Mouse (Mus musculus): ENCODE measurements around the gene Syde2. TPM values are rescaled to one million over a fixed set of nuclear protein-coding genes. Genes with fewer than 3 reads are reported as not detected.
"Not testable (repeated sequence)": the region's sequence is repeated elsewhere in the genome, so short reads cannot be mapped to it uniquely, and the experiment has no call there.

Syde2 gene
- polyA plus RNA-seq, 2 experiments, result 0.69 to 0.79 TPM

GRCm38 (mm10) chr3:145991130-145991529 is 3.5 kb downstream of the Syde2 start:
- Histone ChIP-seq H3K4me2 (ENCODE audit: low read depth) (no peak overlapping the region), H3K36me3 (replicated peaks; ENCODE audit: control insufficient read depth, insufficient read depth, low read depth) (no peaks in the 10 kb centered on the region), H3K4me3 (ENCODE audit: insufficient read depth in 1 of 2, low read depth in 2 of 2, low read length in 2 of 2) (no peak overlapping the region), H3K27ac (no peak overlapping the region), H3K27me3 (ENCODE audit: control insufficient read depth, insufficient read depth, low read length) (peaks cover 26% of the 10 kb centered on the region), H3K4me1 (replicated peaks; ENCODE audit: control insufficient read depth in 2 of 2, insufficient read depth in 2 of 2, low read length in 1 of 2) (0 out of 4 replicates have a peak, but pooled peaks cover 0 to 2% of the 10 kb centered on the region in 2 experiments), H3K9ac (replicated peaks) (no peak overlapping the region), H3K9me3 (ENCODE audit: control insufficient read depth, low read length) (no peaks in the 10 kb centered on the region)
- DNase-seq (ENCODE audit: low read depth in 3 of 3, low spot score in 3 of 3), result no peak
- TF ChIP-seq EP300 (IDR thresholded peaks at IDR 0.05; ENCODE audit: low read depth) (no peak), CTCF (IDR thresholded peaks at IDR 0.05; ENCODE audit: low read depth) (no peak)
- WGBS (ENCODE audit: insufficient replicate concordance), result 82% methylated on average over 13 of the region's 13 CpGs
- ATAC-seq (ENCODE audit: insufficient read depth), result no peak

GRCm38 (mm10) chr3:145991976-145992730 is 4.5 kb downstream of the Syde2 start:
- no peak for TF ChIP-seq CTCF (IDR thresholded peaks at IDR 0.05; ENCODE audit: low read depth)
- no peak for TF ChIP-seq EP300 (IDR thresholded peaks at IDR 0.05; ENCODE audit: low read depth)
- Histone ChIP-seq H3K27me3 (ENCODE audit: control insufficient read depth, insufficient read depth, low read length) (peaks cover 17% of the 10 kb centered on the region), H3K27ac (no peak overlapping the region), H3K4me1 (replicated peaks; ENCODE audit: control insufficient read depth in 2 of 2, insufficient read depth in 2 of 2, low read length in 1 of 2) (0 out of 4 replicates have a peak, but pooled peaks cover 0 to 2% of the 10 kb centered on the region in 2 experiments), H3K9ac (replicated peaks) (no peak overlapping the region), H3K36me3 (replicated peaks; ENCODE audit: control insufficient read depth, insufficient read depth, low read depth) (no peaks in the 10 kb centered on the region), H3K4me2 (ENCODE audit: low read depth) (no peak overlapping the region), H3K9me3 (ENCODE audit: control insufficient read depth, low read length) (no peaks in the 10 kb centered on the region), H3K4me3 (ENCODE audit: insufficient read depth in 1 of 2, low read depth in 2 of 2, low read length in 2 of 2) (no peak overlapping the region)
- DNase-seq (ENCODE audit: low read depth in 3 of 3, low spot score in 3 of 3) (no peak), ATAC-seq (ENCODE audit: insufficient read depth) (no peak)
- WGBS (ENCODE audit: insufficient replicate concordance), result 70% methylated on average over 10 of the region's 10 CpGs

DNA sequence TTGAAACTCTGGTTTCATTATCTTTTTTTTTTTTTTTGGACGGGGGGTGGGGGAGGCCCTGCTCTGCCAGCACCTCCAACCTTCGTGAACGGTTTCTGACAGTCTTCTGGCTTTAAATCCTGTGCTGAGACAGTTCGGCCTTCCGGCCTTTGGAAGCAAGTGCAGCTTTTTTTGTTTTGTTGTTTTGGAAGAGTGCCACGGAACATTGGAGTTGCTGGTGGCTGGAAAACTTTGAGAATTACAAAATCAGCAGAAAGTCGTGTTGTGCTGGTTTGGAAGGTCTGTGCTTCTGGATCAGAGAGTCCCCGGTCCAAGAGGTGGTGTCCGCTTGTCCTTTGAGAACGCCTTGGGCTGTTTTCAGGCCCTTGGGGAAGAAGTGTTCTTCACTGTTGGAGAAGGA is 5.1 kb downstream of the Syde2 start:
- H3K4me2 ChIP-seq (ENCODE audit: low read depth), result no peak overlapping the region
- no peak overlapping the region for H3K4me3 ChIP-seq (ENCODE audit: insufficient read depth in 1 of 2, low read depth in 2 of 2, low read length in 2 of 2)
- peaks cover 11% of the 10 kb centered on the region for H3K27me3 ChIP-seq (ENCODE audit: control insufficient read depth, insufficient read depth, low read length)
- TF ChIP-seq CTCF (IDR thresholded peaks at IDR 0.05; ENCODE audit: low read depth) (no peak), EP300 (IDR thresholded peaks at IDR 0.05; ENCODE audit: low read depth) (no peak)
- 0 out of 4 replicates have a peak, but pooled peaks cover 0 to 2% of the 10 kb centered on the region in 2 experiments for H3K4me1 ChIP-seq (replicated peaks; ENCODE audit: control insufficient read depth in 2 of 2, insufficient read depth in 2 of 2, low read length in 1 of 2)
- no peaks in the 10 kb centered on the region for H3K36me3 ChIP-seq (replicated peaks; ENCODE audit: control insufficient read depth, insufficient read depth, low read depth)
- 66% methylated on average over 10 of the region's 10 CpGs for WGBS (ENCODE audit: insufficient replicate concordance)
- no peaks in the 10 kb centered on the region for H3K9me3 ChIP-seq (ENCODE audit: control insufficient read depth, low read length)
- H3K9ac ChIP-seq (replicated peaks), result no peak overlapping the region
- no peak for ATAC-seq (ENCODE audit: insufficient read depth)
- no peak overlapping the region for H3K27ac ChIP-seq
- no peak for DNase-seq (ENCODE audit: low read depth in 3 of 3, low spot score in 3 of 3)

DNA sequence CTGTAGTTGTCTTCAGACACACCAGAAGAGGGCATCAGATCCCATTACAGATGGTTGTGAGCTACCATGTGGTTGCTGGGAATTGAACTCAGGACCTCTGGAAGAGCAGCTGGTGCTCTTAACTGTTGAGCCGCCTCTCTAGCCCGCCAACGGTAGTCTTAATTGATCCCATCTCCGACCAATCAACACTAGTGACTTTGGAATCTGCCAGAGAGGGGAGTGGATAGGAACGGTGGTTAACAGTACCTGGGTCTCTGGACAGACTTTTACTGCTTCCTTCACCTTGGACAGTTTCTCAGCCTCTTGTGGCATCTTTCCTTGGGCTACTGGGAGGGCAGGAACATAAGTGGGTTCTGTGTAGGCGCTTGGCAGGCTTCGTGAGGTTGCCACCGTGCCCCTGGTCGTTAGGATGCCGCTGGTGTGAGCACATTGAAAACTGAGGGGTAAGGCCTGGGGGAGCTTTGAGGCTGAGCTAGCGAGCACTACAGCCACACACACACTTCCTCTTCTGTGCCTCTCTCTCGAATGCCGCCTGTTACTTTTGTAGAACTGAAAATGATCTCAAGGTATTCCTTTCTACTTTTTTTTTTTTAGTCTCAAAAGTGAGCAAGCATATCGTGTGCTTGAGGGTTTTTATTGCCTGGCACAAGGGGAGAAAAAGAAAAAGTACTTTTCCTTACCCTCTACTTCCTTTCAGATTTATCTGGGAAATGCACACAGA is 6.0 kb downstream of the Syde2 start:
- H3K4me3 ChIP-seq (ENCODE audit: insufficient read depth in 1 of 2, low read depth in 2 of 2, low read length in 2 of 2), result no peak overlapping the region
- H3K36me3 ChIP-seq (replicated peaks; ENCODE audit: control insufficient read depth, insufficient read depth, low read depth), result no peaks in the 10 kb centered on the region
- H3K4me1 ChIP-seq (replicated peaks; ENCODE audit: control insufficient read depth in 2 of 2, insufficient read depth in 2 of 2, low read length in 1 of 2), result 0 out of 4 replicates have a peak, but pooled peaks cover 0 to 2% of the 10 kb centered on the region in 2 experiments
- 56% methylated on average over 14 of the region's 14 CpGs for WGBS (ENCODE audit: insufficient replicate concordance)
- ATAC-seq (ENCODE audit: insufficient read depth) (no peak), DNase-seq (ENCODE audit: low read depth in 3 of 3, low spot score in 3 of 3) (no peak)
- H3K9ac ChIP-seq (replicated peaks), result no peak overlapping the region
- TF ChIP-seq EP300 (IDR thresholded peaks at IDR 0.05; ENCODE audit: low read depth) (no peak), CTCF (IDR thresholded peaks at IDR 0.05; ENCODE audit: low read depth) (no peak)
- no peak overlapping the region for H3K4me2 ChIP-seq (ENCODE audit: low read depth)
- peaks cover 3% of the 10 kb centered on the region for H3K27me3 ChIP-seq (ENCODE audit: control insufficient read depth, insufficient read depth, low read length)
- no peaks in the 10 kb centered on the region for H3K9me3 ChIP-seq (ENCODE audit: control insufficient read depth, low read length)
- no peak overlapping the region for H3K27ac ChIP-seq

GRCm38 (mm10) chr3:145995489-145995888 is 7.8 kb downstream of the Syde2 start:
- Histone ChIP-seq H3K4me2 (ENCODE audit: low read depth) (no peak overlapping the region), H3K4me3 (ENCODE audit: insufficient read depth in 1 of 2, low read depth in 2 of 2, low read length in 2 of 2) (no peak overlapping the region), H3K9ac (replicated peaks) (no peak overlapping the region), H3K27ac (no peak overlapping the region), H3K9me3 (ENCODE audit: control insufficient read depth, low read length) (no peaks in the 10 kb centered on the region), H3K36me3 (replicated peaks; ENCODE audit: control insufficient read depth, insufficient read depth, low read depth) (no peaks in the 10 kb centered on the region), H3K27me3 (ENCODE audit: control insufficient read depth, insufficient read depth, low read length) (no peaks in the 10 kb centered on the region), H3K4me1 (replicated peaks; ENCODE audit: control insufficient read depth in 2 of 2, insufficient read depth in 2 of 2, low read length in 1 of 2) (0 out of 4 replicates have a peak, but pooled peaks cover 0 to 2% of the 10 kb centered on the region in 2 experiments)
- no peak for TF ChIP-seq CTCF (IDR thresholded peaks at IDR 0.05; ENCODE audit: low read depth)
- 64% methylated on average over 5 of the region's 5 CpGs for WGBS (ENCODE audit: insufficient replicate concordance)
- no peak for DNase-seq (ENCODE audit: low read depth in 3 of 3, low spot score in 3 of 3)
- no peak for ATAC-seq (ENCODE audit: insufficient read depth)

DNA sequence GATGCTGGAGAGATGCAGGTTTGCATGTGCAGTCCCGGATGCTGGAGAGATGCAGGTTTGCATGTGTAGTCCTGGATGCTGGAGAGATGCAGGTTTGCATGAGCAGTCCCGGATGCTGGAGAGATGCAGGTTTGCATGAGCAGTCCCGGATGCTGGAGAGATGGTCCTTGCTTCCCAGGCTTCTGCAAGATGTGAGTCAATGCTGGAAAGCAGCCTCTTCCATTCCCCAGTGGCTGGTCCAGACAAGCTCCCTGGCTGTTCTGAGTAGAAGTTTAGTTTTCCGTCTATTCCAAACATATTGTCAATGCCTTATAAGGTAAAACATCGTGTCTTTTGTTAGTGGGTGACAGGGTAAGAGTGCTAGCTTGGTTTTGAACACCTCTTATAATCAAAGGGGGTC is 8.9 kb downstream of the Syde2 start:
- H3K36me3 ChIP-seq (replicated peaks; ENCODE audit: control insufficient read depth, insufficient read depth, low read depth); H3K4me1 ChIP-seq (replicated peaks; ENCODE audit: control insufficient read depth in 2 of 2, insufficient read depth in 2 of 2, low read length in 1 of 2); H3K27ac ChIP-seq; H3K4me2 ChIP-seq (ENCODE audit: low read depth); H3K9ac ChIP-seq (replicated peaks); H3K4me3 ChIP-seq (ENCODE audit: insufficient read depth in 1 of 2, low read depth in 2 of 2, low read length in 2 of 2); H3K9me3 ChIP-seq (ENCODE audit: control insufficient read depth, low read length); DNase-seq (ENCODE audit: low read depth in 3 of 3, low spot score in 3 of 3); ATAC-seq (ENCODE audit: insufficient read depth); H3K27me3 ChIP-seq (ENCODE audit: control insufficient read depth, insufficient read depth, low read length): not testable (repeated sequence)
- 68% methylated on average over 4 of the region's 5 CpGs for WGBS (ENCODE audit: insufficient replicate concordance)
